Mouse (Mus musculus) fibroblast of lung, adult 2 months (primary cell): ENCODE data around the gene Vsx1.
A peak's percentile ranks its signal among the peaks of the same experiment; 100 is the strongest.

Experiments
- DNase-seq: peaks from one replicate; pipeline ENCODE4 v3.0.0-alpha.2; 2011; ENCODE audit warnings: low read depth

Gene Vsx1

GRCm38 (mm10) chr2:150689223-150689800 lies at the start of gene Vsx1:
Gene Vsx1 (minus strand): TSS chr2:150689360.
- DNase-seq: no peak

- no peak for DNase-seq
These were observed 48.7 kb upstream of the Vsx1 start for GRCm38 (mm10) chr2:150737881-150738280.

DNA sequence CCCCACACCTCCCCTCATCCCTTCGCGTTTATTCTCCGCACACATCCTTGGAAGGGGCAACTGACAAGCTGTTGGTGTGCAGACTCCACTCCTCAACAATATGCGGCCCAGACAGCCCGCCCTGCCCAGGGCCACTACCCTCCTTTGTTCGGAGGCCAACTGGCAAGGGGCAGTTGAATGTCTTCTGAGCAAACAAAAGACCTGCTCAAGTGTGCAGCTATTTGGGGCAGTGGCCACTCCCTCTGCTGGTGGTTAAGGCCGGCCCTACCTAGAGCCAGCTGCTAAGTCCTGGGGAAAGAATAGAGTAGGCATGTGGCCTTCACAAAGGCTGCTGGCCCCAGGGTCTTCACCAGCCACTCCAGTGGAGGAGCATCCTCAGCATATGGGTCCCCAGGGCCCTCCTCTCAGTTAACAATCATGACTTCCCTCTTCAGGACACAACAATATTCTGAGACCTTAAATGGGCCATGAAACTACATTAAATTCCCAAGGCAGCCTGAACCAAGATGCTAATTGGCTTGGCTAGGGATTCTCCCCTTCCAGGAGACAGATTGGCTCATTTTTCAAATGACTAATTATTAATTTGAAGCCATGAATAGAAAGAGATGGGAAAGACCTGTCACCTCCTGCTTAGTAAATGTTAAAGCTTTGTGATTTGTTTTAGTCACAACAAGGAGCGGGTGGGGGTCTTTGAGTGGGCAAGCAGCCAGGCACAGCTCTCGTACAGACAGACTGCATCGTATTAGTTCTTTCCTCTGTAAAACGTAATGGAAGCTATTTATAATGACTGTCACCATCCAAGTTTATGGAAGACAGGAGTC lies 46.8 kb upstream of the Vsx1 start:
- no peak for DNase-seq

GRCm38 (mm10) chr2:150712167-150712674 lies 23.1 kb upstream of the Vsx1 start:
- DNase-seq: no peak

DNA sequence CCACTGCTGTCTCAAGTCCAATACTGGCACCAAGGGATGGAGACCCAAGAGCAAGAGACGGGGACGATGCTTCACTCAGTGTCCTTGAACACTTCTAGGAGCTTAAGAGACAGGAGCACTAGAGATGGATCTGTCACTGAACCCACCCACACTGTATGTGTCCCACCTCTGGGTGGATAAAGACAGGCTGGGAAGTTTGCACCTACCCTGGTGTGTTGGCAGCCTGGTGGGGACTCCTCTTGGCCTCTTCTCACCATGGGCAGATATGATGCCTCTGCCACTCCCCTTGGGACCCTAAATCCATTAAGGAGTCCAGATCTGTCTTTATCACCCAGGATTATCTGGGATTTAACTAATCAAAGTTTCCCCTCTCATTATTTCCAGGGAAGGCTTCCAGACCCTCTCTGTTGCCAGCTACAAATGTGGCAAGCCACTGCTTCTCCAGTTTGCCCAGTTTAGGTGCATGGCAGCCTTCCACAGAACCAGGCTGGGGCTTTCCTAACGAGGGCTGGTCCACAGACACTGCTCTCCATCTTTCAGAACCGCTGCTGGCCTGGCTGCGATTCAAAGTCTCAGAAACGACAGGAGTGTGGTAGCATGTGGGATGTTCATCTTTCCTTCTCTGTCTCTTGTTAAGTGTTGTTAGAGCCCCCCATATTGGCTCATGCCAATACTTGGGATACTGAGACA lies 2.5 kb upstream of the Vsx1 start:
- no peak for DNase-seq

DNA sequence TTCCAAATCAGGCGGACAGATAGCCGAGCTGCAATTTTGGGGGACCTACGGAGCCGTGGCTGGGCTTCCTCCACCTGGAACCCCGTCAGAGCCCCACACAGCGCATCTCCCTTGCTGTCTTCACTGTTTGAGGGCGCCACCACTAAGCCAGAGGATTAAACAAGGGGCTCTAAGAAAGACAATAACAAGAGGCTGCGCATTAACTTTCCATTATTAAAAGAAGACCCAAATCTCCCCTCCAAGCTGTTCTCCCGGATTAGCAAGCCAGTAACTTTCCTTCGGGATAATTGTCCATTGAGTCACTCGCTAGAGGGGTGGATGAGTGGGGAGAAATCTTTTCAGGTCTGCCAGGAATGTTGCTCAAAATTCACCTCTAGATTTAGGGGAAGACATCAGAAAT lies 1.1 kb upstream of the Vsx1 start:
- no peak for DNase-seq

DNA sequence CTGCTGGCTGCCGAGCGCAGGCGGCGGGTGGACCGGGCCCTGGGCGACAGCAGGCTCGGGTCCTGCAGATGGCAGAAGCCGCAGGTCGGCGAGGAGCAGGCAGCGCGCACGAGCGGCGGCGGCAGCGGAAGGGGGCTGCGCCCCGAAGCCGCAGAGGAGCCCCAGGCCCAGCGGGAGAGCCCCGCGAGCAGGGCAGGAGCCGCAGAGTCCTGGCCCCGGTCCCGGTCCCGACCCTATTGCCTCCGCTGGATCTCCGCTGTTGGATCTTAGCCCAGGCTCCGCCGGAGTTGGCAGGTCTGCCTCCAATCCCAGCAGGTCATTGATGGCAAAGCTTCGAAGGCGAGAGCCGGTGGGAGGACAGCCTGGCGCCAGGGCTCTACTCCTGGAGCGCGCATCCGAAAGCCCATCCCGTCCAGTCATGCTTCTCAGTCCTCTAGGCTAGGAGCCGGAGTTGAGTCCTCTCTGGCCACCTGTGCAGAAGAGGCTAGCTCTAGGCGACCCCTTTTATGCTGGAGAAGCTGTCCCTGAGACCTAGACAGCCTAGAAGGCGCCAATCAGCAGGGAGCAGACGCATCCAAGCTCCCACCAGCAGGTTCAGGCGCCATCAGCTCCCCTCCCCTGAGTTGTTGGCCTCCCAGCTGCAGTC lies 496 bp downstream of the Vsx1 start:
- no peak for DNase-seq

DNA sequence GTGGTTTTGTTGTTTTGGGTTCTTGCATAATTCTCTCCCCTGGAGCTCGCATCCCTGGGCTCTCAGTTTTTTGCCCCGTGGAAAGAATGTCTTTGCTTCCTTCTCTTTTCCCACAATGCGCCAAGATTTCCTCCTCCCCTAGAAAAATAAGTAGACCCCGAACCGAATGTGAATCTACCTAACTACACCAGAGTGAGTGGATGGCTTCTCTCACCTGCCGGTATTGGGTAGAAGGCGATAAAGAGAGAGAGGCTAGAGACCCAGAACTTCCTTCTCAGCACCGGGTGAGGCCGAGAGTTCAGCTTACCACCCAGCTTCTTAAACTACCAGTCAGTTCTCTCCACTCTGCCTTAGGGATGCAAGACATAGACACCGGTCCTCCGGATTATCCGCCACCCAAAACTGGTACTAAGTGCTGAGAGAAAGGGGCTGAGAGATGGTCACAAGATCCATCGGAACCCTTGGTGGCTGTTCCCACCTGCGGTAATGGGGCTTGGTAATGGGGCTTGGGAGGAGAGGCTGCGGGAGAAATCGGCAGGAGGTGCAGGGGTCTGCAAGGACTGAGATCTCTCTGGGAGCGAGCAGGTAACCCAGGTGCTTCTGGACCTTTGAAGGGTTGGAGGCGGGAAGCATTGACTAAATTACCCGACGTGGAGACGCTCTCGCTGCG lies 1.2 kb downstream of the Vsx1 start:
- no peak for DNase-seq

GRCm38 (mm10) chr2:150685389-150685788 lies 3.8 kb downstream of the Vsx1 start:
- no peak for DNase-seq

DNA sequence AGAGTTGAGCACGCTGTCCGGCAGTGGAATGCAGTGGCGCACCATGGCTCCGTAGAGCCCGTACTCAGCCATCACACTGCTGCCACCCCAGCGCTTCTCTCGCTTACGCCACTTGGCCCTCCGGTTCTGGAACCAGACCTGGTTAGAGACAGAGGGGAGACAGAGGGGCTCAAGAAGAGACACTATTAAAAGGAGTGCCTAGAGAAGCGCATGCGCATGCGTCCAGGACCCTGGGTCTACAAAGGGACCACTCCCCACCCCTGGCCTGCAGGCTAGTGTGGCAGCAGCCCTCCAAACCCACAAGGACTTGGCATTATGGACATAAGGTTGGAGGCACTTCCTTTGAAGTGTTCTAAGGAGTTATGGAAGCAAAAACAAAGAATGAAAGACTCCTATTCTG lies 4.7 kb downstream of the Vsx1 start:
- DNase-seq: no peak

GRCm38 (mm10) chr2:150681581-150681980 lies 7.6 kb downstream of the Vsx1 start:
- no peak for DNase-seq

- DNase-seq: peak; percentile 12
These were observed 10.8 kb downstream of the Vsx1 start for GRCm38 (mm10) chr2:150678392-150678791.

GRCm38 (mm10) chr2:150675525-150675924 lies 13.6 kb downstream of the Vsx1 start:
- DNase-seq: no peak

- peak; percentile 17 for DNase-seq
These were observed 14.3 kb downstream of the Vsx1 start for GRCm38 (mm10) chr2:150674900-150675299.

DNA sequence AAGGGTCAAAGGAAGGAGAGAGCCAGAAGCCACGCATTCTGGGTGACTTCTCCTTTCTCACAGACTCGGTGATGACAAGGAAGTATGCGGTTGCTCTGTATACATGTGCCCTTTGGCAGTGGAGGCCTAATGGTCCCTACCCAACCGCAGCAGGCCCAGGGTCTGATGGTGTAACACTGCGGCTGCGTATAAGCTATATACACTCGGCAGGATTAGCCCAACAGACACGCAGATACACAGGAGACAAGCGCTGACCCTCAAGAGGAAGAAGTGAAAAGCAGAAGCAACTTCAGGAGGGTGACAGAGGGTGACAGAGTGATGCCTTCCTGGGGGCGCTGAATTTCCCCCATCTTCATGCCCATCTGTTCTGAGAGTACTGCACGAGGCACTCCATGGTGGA lies 15.2 kb downstream of the Vsx1 start:
- DNase-seq: no peak

DNA sequence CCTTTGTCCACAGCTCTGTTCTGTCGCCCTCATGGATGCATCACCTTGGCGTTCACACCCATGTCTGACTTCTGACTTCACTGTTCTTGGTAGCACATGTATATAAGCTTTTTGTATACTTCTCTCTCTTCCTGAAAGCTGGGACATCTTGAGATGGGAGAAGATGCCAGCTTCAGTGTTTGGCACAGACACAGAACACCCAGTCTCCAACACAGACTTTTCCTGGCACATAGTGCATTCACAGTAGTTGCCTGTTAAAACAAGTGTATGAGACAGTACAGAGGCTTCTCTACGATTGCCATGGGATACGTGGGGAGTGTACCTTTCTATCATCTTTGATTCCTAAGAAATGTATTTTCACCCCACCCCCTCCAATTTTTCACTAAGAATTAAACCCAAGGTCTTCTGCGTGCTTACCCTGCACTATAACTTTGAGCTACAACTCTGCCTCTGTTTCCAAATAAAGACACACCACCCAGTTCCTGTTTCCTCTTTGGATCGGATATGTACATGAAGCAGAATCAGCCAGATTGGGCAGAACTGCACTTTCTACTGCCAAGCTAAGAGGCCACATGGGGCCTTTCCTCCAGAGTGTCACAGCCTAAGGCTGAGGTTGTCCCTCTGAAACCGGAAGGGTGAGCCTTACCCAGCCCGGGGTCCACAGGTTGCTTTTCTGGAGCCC lies 17.4 kb downstream of the Vsx1 start:
- DNase-seq: no peak

DNA sequence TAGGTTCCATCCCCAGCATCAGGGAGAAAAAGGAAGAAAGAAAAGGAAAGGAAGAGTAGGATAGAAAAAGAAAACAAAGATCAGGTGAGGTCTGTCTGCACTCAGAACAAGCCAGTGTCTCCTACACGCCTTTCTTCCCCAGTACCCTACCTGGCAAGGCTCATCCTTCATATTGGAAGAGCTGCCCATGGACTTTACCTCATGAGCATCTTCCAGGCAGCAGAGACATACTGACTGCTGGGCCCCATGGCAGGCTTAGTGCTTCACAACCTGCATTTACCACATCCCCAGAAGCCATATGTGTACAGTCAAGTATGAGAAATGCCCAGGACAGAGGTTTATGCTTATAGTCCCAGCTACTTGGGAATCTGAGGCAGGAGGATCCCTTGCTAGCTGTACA lies 18.2 kb downstream of the Vsx1 start:
- no peak for DNase-seq

- DNase-seq: no peak
These were observed 19.6 kb downstream of the Vsx1 start for GRCm38 (mm10) chr2:150669454-150670045.

GRCm38 (mm10) chr2:150668956-150669355 lies 20.2 kb downstream of the Vsx1 start:
- no peak for DNase-seq

DNA sequence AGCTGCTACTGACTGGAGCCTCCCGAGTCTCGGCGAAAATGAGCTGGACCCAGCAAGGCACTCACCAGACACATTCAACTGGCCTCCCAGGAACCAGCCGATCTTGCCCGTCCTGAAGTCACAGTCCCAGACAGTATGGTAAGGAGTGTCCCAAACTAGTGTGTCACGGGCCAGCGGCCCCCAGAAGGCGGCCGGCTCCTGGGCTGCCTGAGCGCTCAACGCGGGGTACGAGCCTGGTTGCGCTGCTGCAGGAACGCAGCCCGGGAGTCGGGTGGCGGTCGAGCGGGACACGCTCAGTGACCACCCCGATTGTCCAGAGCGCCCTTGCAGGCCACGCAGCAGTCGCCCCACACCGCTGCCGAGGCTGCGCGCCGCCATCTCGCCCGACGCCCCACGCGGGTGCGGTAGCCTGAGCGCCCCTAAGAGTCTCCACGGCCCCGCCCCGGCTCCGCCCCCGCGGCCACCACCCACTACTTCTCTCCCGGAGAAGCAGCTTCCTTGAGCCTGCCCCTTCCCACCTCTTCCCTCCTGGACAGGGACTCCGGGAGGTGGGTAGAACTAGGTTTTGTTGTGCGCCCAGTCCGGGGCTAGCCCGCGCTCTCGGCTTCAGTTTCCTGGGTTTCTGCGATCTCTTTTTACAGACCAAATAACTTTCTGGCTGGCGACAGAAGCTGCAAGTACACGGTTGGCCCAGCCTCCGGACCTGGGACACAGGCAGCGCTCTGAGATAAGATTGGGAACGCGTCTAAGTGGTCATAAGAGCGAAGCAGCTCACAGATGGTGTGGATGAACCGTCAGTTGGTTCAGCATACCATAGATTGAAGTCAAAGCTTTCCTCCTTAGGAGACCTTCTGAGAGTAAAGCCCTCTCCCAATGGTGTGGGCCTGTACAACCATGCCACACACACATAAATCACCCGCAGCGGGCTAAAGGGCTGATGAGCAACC lies 21.1 kb downstream of the Vsx1 start, which contains the start of gene Acss1:
Gene Acss1, minus strand, starts transcription at position 681 of the 947 bp plus-strand sequence.
- DNase-seq: no peak
